Mouse (Mus musculus): Measurements from ENCODE around the gene Gm6401.
"Not testable (repeated sequence)": the region's sequence is repeated elsewhere in the genome, so short reads cannot be mapped to it uniquely, and the experiment has no call there.

GRCm38 (mm10) chr14:41943695-41944094, 24.0 kb downstream of the Gm6401 start, which contains the start of gene 1700024B05Rik:
- not testable (repeated sequence) for TF ChIP-seq EP300 (IDR thresholded peaks at IDR 0.05; ENCODE audit: low read length); POLR2A (IDR thresholded peaks at IDR 0.05; ENCODE audit: low read depth, low read length); RCOR1 (conservative IDR thresholded peaks at IDR 0.05; ENCODE audit: low read depth, low read length); NELFE (IDR thresholded peaks at IDR 0.05; ENCODE audit: low read depth, low read length); ZMIZ1 (IDR thresholded peaks at IDR 0.05; ENCODE audit: low read depth, low read length); JUND (conservative IDR thresholded peaks at IDR 0.05; ENCODE audit: low read depth, low read length); TCF12 (IDR thresholded peaks at IDR 0.05; ENCODE audit: low read depth, low read length); ETS1 (conservative IDR thresholded peaks at IDR 0.05; ENCODE audit: low read depth, low read length); MAX (IDR thresholded peaks at IDR 0.05; ENCODE audit: low read length); POLR2AphosphoS2 (IDR thresholded peaks at IDR 0.05; ENCODE audit: low read depth, low read length)
